In genomic region chr15:27549071-27549470, GRCm38 (mm10) we compare ENCODE assay signal across 27 mouse cellular contexts.
DNase-seq lines count a peak whose midpoint lies in the region; ATAC-seq and TF ChIP-seq lines count a peak whose summit lies in the region.
"Had no signal": no experiment of that assay in that cellular context is flagged by ENCODE, and none has a peak within 500 bp of the region (broad histone marks: within the 10 kb centered on the region; RNA-seq: fewer than 3 reads in every experiment).

No protein-coding gene starts in this region.

- no peak for DNase-seq in heart, adult 2 months
- no peak for DNase-seq in heart, postnatal 10 days
- no peak for DNase-seq in lung, postnatal 25 days (ENCODE audit: low spot score)
- DNase-seq in liver, embryonic 13.5 days, result no peak
- no peak for DNase-seq in thymus, postnatal 25 days
- no peak for DNase-seq in frontal cortex, postnatal 14 days (ENCODE audit: low spot score in 2 of 2)
- DNase-seq: adrenal gland, postnatal 36 days; B cell, adult 2 months; cerebellum, adult 8-10 months; cerebellum, postnatal 36 days; gastrocnemius, postnatal 25 days; heart, postnatal 14 days; kidney, adult 18-20 months; kidney, postnatal 25 days; lung, adult 2 months; lung, postnatal 14 days; midbrain, embryonic 14.5 days; right cerebral cortex, postnatal 4 days; thymus, adult 2 months; thymus, postnatal 4 days had no signal

- H3K4me1 ChIP-seq in heart, adult 2 months (ENCODE audit: control insufficient read depth, insufficient read depth, low read length), result peaks cover 15% of the 10 kb centered on the region
- H3K4me1 ChIP-seq in lung, embryonic 15.5 days, result peaks cover 11% of the 10 kb centered on the region; the same call in 1 of the 2 replicates
- peaks cover 16% of the 10 kb centered on the region for H3K4me1 ChIP-seq in liver, embryonic 13.5 days (replicated peaks)
- H3K4me1 ChIP-seq: kidney, embryonic 15.5 days; limb, embryonic 15.5 days had no signal

- no peaks in the 10 kb centered on the region for H3K27me3 ChIP-seq in heart, adult 2 months (ENCODE audit: control insufficient read depth, insufficient read depth, low read length)
- H3K27me3 ChIP-seq in lung, embryonic 15.5 days, result no peaks in the 10 kb centered on the region
- H3K27me3 ChIP-seq in liver, embryonic 13.5 days, result no peaks in the 10 kb centered on the region
- H3K27me3 ChIP-seq: forebrain, embryonic 13.5 days; heart, embryonic 13.5 days; kidney, embryonic 15.5 days; limb, embryonic 15.5 days had no signal

- 73% methylated on average over 10 of the region's 10 CpGs for WGBS in heart, adult 2 months
- 78% methylated on average over 10 of the region's 10 CpGs for WGBS in lung, embryonic 15.5 days
- WGBS in liver, embryonic 13.5 days (ENCODE audit: insufficient replicate concordance), result 48% methylated on average over 10 of the region's 10 CpGs

- ATAC-seq in lung, embryonic 15.5 days (ENCODE audit: borderline replicate concordance, extremely low read depth, low FRiP score, low TSS enrichment), result peak; percentile 35; the same call in 1 of the 2 replicates
- 0 out of 2 replicates have a peak, but pooled peaks have one; percentile 47 for ATAC-seq in liver, embryonic 13.5 days (ENCODE audit: low read depth)
- ATAC-seq: hindbrain, embryonic 16.5 days had no signal

- no peak for TF ChIP-seq CTCF in heart, adult 2 months (IDR thresholded peaks at IDR 0.05)

- H3K4me2 ChIP-seq in lung, embryonic 15.5 days, result no peak overlapping the region
- H3K4me2 ChIP-seq in liver, embryonic 13.5 days, result no peak overlapping the region
- H3K4me2 ChIP-seq: forebrain, embryonic 13.5 days; heart, embryonic 13.5 days; kidney, embryonic 15.5 days; limb, embryonic 15.5 days had no signal

- H3K9me3 ChIP-seq in lung, embryonic 15.5 days, result no peaks in the 10 kb centered on the region
- no peaks in the 10 kb centered on the region for H3K9me3 ChIP-seq in liver, embryonic 13.5 days (replicated peaks)
- H3K9me3 ChIP-seq: forebrain, embryonic 13.5 days; heart, embryonic 13.5 days; kidney, embryonic 15.5 days; limb, embryonic 10.5 days; limb, embryonic 15.5 days had no signal

- no peak overlapping the region for H3K9ac ChIP-seq in heart, adult 2 months (ENCODE audit: low read depth, low read length)
- H3K9ac ChIP-seq in lung, embryonic 15.5 days, result no peak overlapping the region
- H3K9ac ChIP-seq in liver, embryonic 13.5 days, result no peak overlapping the region
- H3K9ac ChIP-seq: forebrain, embryonic 13.5 days; heart, embryonic 13.5 days; kidney, embryonic 15.5 days; limb, embryonic 15.5 days had no signal

- TF ChIP-seq EP300 in heart, adult 2 months (IDR thresholded peaks at IDR 0.05; ENCODE audit: insufficient read depth, low read depth, low read length), result no peak

- peak overlapping the region; percentile 59 for H3K27ac ChIP-seq in heart, adult 2 months
- no peak overlapping the region for H3K27ac ChIP-seq in lung, embryonic 15.5 days
- H3K27ac ChIP-seq in liver, embryonic 13.5 days, result no peak overlapping the region
- H3K27ac ChIP-seq: forebrain, embryonic 13.5 days; kidney, embryonic 15.5 days; limb, embryonic 10.5 days; limb, embryonic 15.5 days had no signal

- no peaks in the 10 kb centered on the region; the same call in 1 of the 2 replicates for H3K79me2 ChIP-seq in heart, adult 2 months (replicated peaks; ENCODE audit: control insufficient read depth, insufficient read depth, low read length)

- intact Hi-C loops in heart, adult 2 months (cut with DNase I), result no loop called here
- intact Hi-C loops in heart, postnatal 10 days (cut with DNase I), result no loop called here

- no peak overlapping the region for H3K4me3 ChIP-seq in heart, adult 2 months
- no peak overlapping the region for H3K4me3 ChIP-seq in lung, embryonic 15.5 days
- no peak overlapping the region for H3K4me3 ChIP-seq in liver, embryonic 13.5 days (replicated peaks)
- H3K4me3 ChIP-seq: forebrain, embryonic 13.5 days; heart, embryonic 13.5 days; kidney, embryonic 15.5 days; limb, embryonic 10.5 days; limb, embryonic 15.5 days had no signal

- no peak for TF ChIP-seq POLR2A in heart, adult 2 months (IDR thresholded peaks at IDR 0.05; ENCODE audit: insufficient read depth, low read depth, low read length)

- H3K36me3 ChIP-seq in heart, adult 2 months (ENCODE audit: control insufficient read depth, insufficient read depth, low read length), result peaks cover 13% of the 10 kb centered on the region
- no peaks in the 10 kb centered on the region for H3K36me3 ChIP-seq in lung, embryonic 15.5 days
- H3K36me3 ChIP-seq in liver, embryonic 13.5 days, result peaks cover 27% of the 10 kb centered on the region
- H3K36me3 ChIP-seq: heart, embryonic 13.5 days; kidney, embryonic 15.5 days; limb, embryonic 10.5 days; limb, embryonic 15.5 days had no signal
